Mouse (Mus musculus) neutrophil, adult 5-6 weeks (primary cell): Measurements from ENCODE around the gene Tmem259. TPM values are rescaled to one million over a fixed set of nuclear protein-coding genes. Genes with fewer than 3 reads are reported as not detected.

ENCODE experiments used
- ATAC-seq: fragments of 151-379, 151-347 bp; 2 replicates; pipeline ENCODE4 v1.8.0; 2017; ENCODE audit warnings: mild to moderate bottlenecking, moderate TSS enrichment; ENCODE audit not compliant: insufficient number of reproducible peaks, poor library complexity, low FRiP score, severe bottlenecking; ENCODE audit errors: extremely low read depth
- total RNA-seq: library from RNA; stranded (forward); fragments of 200-1000 nt; gene quantifications from 2 replicates; pipeline ENCODE4 v1.2.3, GENCODE M21; 2017

The Tmem259 gene
- total RNA-seq: 80.7 and 81.4 TPM in 2 replicates

- peak; percentile 43 for ATAC-seq
These were observed at the start of gene Tmem259 for GRCm38 (mm10) chr10:79984195-79984816. Gene Tmem259 (minus strand): TSS chr10:79984330.

DNA sequence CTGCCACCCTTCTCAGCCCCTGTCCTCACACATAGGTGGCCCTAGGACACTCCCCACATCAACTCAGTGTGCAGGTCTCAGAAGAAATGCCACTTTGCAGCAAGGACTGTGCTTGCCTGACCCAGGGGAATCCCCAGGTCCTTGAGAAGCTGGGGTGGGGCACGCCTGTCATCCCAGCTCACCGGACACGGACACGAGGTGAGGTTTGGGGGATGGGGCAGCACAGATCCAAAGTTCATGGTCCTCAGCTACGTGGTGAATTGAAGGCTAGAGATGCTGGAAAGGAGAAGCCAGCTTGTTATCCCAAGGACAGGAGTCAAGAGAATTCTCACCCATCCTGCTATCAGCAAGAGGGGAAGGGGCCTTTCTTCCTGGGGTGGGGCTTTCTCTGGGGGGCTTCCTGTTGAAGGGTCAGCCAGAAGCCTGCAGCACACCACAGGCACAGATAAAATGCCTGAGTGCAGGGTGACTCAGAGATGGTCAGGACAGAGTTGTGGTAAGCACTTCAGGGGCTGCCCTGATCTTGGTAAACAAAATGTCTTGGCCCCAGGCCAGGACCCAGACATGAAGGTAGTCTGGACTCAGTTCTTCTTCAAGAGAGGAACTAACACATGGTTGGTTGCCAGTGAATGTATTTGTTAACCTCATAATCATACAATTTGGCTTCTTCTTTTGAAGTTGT is 48.8 kb upstream of the Tmem259 start:
- peak; percentile 62 for ATAC-seq

- no peak for ATAC-seq
These were observed 46.6 kb upstream of the Tmem259 start for GRCm38 (mm10) chr10:80030736-80031135.

GRCm38 (mm10) chr10:80030191-80030590 is 46.1 kb upstream of the Tmem259 start:
- ATAC-seq: no peak

- no peak for ATAC-seq
These were observed 44.4 kb upstream of the Tmem259 start for GRCm38 (mm10) chr10:80028521-80028846.

DNA sequence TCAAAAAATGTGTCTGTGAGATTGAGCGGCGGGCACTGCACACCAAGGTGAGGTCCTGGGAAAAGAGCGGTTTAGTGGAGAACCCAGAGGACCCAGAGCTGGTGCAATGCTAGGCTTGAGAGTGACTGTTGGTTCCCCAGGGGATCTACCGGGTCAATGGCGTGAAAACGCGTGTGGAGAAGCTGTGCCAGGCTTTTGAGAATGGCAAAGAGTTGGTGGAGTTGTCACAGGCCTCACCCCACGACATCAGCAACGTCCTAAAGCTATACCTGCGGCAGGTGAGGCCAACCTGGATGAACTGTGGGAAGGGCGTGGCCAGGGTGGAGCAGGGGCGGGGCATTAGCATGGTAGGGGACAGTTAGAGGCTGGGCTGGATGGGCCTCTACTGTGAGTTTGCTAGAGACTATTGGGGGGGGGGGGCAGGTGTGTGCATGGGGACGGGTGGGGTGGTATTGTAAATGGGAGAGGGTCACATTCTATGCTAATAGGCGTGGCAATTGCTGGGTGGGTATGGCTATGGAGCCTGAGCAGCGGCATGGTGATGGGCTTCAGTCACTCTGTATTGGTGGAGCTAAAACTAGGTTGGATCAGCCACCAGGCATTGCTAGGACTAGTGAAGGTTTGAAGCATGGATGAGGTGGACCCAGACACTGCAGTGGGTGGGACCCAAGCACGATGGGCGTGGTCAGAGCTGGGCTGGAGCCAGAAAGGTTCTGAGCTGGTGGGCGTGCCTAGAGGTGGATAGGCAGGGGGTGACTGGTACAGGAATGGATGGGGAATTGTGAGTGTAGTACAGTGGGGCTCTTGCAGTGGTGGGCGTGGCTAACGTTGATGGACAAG is 43.8 kb upstream of the Tmem259 start:
- ATAC-seq: no peak

GRCm38 (mm10) chr10:80025889-80026288 is 41.8 kb upstream of the Tmem259 start:
- no peak for ATAC-seq

DNA sequence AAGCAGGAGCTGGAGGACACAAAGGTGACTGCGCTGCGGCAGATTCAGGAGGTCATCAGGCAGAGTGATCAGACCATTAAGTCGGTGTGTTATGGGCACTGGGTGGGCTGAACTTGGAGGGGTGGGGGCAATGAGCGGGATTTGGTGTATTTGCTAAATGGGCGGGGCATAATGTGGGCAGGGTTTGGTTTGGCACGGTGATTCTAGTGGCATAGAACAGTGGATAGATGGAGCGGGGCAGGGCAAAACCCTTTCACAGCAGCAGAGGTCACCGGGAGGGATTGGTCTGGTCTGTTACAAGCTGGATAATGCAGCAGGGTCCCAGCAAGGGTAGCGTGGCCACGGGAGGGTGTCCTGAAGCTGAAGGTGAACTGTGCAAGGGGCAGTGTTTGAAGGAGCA is 41.3 kb upstream of the Tmem259 start:
- ATAC-seq: no peak

DNA sequence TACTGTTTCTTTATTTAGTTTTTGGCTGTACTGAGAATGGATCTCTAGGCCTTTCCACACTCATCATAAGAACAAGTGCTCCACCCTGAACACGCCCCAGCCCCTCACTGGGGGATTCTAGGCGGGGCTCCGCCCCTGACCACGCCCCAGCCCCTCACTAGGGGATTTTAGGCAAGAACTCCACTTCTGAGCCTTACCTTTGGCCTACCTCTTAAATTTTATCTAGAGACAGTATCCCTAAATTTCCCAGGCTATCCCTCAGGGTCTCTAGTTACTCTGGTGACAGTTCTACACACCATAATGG is 40.9 kb upstream of the Tmem259 start:
- no peak for ATAC-seq

GRCm38 (mm10) chr10:80024229-80025043 is 40.3 kb upstream of the Tmem259 start:
- peak; percentile 74 for ATAC-seq

- no peak for ATAC-seq
These were observed 39.6 kb upstream of the Tmem259 start for GRCm38 (mm10) chr10:80023758-80024157.

GRCm38 (mm10) chr10:80022806-80023205 is 38.7 kb upstream of the Tmem259 start:
- no peak for ATAC-seq

- ATAC-seq: no peak
These were observed 38.0 kb upstream of the Tmem259 start for GRCm38 (mm10) chr10:80022164-80022563.

DNA sequence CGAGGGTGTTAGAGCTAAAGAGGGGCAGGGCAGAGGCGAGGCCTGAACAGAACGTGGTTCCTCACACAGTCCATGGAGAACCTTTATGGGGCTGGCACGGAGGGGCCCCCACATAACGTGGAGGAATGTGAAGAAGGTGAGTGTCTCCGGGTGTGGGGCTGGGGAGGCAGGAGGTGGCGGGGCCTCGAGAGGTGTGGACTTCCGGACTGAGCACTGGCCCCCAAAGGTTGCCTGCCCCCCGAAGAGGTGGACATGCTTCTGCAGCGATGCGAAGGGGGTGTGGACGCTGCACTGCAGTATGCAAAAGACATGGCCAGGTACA is 37.2 kb upstream of the Tmem259 start:
- no peak for ATAC-seq

- no peak for ATAC-seq
These were observed 36.6 kb upstream of the Tmem259 start for GRCm38 (mm10) chr10:80020603-80021319.

DNA sequence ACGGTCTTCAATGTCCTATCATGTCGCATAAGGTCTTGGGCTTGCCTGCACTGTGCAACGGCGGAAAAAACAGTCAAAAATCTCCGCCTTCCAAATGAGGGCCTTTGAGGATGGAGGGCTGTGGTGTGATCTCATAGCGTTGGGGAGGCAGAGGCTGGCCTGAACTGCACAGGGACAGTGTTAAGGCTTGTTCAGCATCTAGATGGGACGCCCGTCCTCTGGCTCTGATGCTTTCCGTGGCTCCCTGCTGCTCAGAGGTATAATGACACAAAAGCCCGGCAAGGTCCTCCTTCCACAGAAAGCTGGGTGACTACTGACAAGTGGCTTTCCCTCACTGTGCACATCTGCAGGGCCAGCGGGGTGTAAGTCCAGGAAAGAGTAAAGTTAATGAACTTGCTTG is 36.1 kb upstream of the Tmem259 start:
- ATAC-seq: no peak

DNA sequence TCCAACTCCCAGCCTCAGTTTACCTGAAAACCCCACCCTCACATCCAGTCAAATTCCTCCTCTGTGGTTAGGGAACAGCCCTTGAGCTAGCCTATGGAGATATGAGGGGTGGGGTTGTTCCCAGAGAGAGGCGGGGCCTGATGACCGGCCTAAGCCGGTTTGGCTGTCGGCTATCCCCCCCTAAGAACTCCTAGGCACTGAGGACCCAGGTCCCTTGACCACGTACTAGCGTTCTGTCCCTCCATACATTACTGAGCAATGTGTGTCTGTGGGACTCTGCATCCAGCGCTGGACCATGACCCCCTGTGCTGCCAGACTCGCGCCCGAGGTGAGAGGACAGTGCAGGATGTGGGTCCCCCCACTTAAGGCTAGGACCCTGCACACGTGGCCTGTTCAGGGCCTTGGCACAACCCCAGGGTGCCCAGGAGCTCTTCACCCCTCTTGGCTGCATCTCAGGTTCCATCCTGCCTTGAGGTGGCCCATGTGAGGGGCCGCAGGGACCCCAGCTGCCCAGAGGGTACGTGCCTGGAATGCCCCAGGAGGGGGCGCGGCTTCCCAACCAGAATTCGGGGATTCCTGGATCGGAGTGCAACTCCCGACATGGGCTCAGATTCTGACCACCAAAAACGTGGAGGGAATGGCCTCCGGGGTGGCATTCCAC is 35.5 kb upstream of the Tmem259 start:
- ATAC-seq: no peak

- peak; percentile 33 for ATAC-seq
These were observed 34.7 kb upstream of the Tmem259 start for GRCm38 (mm10) chr10:80018739-80019297.
